Mouse (Mus musculus) small intestine, adult 2 months (tissue): ENCODE measurements around the gene Vps37b.

Experiments used
- CTCF ChIP-seq: fragments of 200-500 bp; IDR thresholded peaks from 2 replicates; pipeline ENCODE4 v1.5.1; 2012; ENCODE audit warnings: low read depth, mild to moderate bottlenecking, control low read depth, inconsistent platforms, low read length, moderate library complexity, mixed read lengths; ENCODE audit not compliant: insufficient replicate concordance, insufficient read length; ENCODE audit errors: extremely low read depth
- POLR2A ChIP-seq: fragments of 200-500 bp; IDR thresholded peaks from 2 replicates; pipeline ENCODE4 v1.6.1; 2012; ENCODE audit warnings: low read depth, mild to moderate bottlenecking, control low read depth, inconsistent platforms, low read length, moderate library complexity

DNA sequence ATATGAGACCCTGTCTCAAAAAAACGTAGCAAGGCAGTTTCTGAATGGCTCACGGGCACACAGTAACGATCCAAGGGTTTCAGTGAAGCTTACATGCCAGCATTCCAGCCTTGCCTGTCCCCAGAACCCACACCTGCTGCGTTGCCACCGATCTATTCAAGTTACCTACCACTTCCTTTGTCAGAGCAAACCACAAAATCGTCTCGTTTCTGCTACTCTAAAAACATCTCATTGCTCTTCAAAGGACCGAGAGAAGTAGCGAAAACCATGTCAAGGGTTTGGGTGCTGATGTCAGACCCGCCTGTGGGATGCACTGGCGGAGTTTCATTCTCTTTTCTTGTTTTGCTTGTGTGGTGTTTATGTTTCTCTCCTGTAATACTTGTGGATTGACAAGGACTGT lies 2.4 kb upstream of the Vps37b start:
- TF ChIP-seq CTCF (no peak), POLR2A (no peak)
